Mouse (Mus musculus) neural tube, embryonic 13.5 days (tissue): ENCODE measurements around the gene Fgfr2. TPM values are rescaled to one million over a fixed set of nuclear protein-coding genes. Genes with fewer than 3 reads are reported as not detected.
A peak's percentile ranks its signal among the peaks of the same experiment; 100 is the strongest.

Source experiments
- ATAC-seq: fragments of 200-750 bp; cut with Nextera tagmentation; 2 replicates; pipeline ENCODE4 v1.8.0; 2017; ENCODE audit warnings: low read depth, mild to moderate bottlenecking, moderate TSS enrichment, moderate library complexity
- H3K27ac ChIP-seq: fragments of 300-500 bp; sonication (generic); replicated peaks from 2 replicates; pipeline ENCODE4 v1.5.1; 2015; ENCODE audit warnings: moderate library complexity, mild to moderate bottlenecking, inconsistent platforms
- H3K27me3 ChIP-seq: fragments of 300-500 bp; sonication (generic); 2 replicates; pipeline ENCODE4 v1.6.1; 2015; ENCODE audit warnings: mild to moderate bottlenecking, inconsistent platforms
- H3K36me3 ChIP-seq: fragments of 300-500 bp; sonication (generic); 2 replicates; pipeline ENCODE4 v1.6.1; 2015; ENCODE audit warnings: mild to moderate bottlenecking, inconsistent platforms
- H3K4me1 ChIP-seq: fragments of 300-500 bp; sonication (generic); replicated peaks from 2 replicates; pipeline ENCODE4 v1.6.1; 2015; ENCODE audit warnings: inconsistent platforms
- H3K4me2 ChIP-seq: fragments of 300-500 bp; sonication (generic); 2 replicates; pipeline ENCODE4 v1.6.1; 2015; ENCODE audit warnings: inconsistent platforms, mild to moderate bottlenecking, moderate library complexity
- H3K4me3 ChIP-seq: fragments of 300-500 bp; sonication (generic); 2 replicates; pipeline ENCODE4 v1.5.1; 2015; ENCODE audit warnings: mild to moderate bottlenecking, inconsistent platforms
- H3K9ac ChIP-seq: fragments of 300-500 bp; sonication (generic); 2 replicates; pipeline ENCODE4 v1.6.1; 2015; ENCODE audit warnings: moderate library complexity, mild to moderate bottlenecking, inconsistent platforms
- H3K9me3 ChIP-seq: fragments of 300-500 bp; sonication (generic); 2 replicates; pipeline ENCODE4 v1.6.1; 2016; ENCODE audit warnings: inconsistent platforms
- WGBS: fragments of 180-500 bp; shearing (Covaris S2); methylation state at CpG from one replicate; pipeline ENCODE4 v1.1.7; 2015; 5-methylcytosine and 5-hydroxymethylcytosine counted together
- polyA plus RNA-seq: library from polyadenylated mRNA; unstranded; fragments of >200 nt; fragmentation: Nextera tagmentation; extraction: Ambion mirVana; gene quantifications from 2 replicates; pipeline ENCODE4 v1.2.1, GENCODE M21; 2015

Gene Fgfr2
- polyA plus RNA-seq, 1 experiment from 2014 or later = 22.9 TPM

DNA sequence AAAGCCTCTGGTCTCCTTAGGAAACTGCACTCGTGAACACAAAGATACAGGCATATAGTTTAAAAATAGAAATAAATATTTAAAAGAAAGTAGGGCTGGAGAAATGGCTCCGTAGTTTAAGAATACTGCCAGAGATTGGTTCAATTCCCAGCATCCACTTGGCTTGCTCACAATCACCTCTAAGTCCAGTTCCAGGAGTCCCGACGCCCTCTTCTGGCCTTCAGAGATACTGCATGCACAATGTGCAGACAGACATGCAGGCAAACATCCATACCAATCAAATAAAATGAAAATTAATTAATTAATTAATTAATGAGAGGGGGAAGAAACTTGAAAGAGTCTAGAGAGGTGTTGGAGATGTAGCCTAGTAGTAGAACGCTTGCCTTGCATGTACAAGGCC, 2856.1 kb downstream of the Fgfr2 start:
- Histone ChIP-seq H3K4me1 (peaks cover 67% of the 10 kb centered on the region), H3K4me2 (no peak overlapping the region)

GRCm38 (mm10) chr7:130266166-130266490, 2857.0 kb downstream of the Fgfr2 start:
- Histone ChIP-seq H3K36me3 (no peaks in the 10 kb centered on the region), H3K27me3 (no peaks in the 10 kb centered on the region; the same call in 1 of the 2 replicates), H3K4me2 (peak overlapping the region; percentile 94), H3K9ac (peak overlapping the region; percentile 84), H3K9me3 (no peaks in the 10 kb centered on the region), H3K4me3 (peak overlapping the region; percentile 72), H3K27ac (peak overlapping the region; percentile 85), H3K4me1 (peaks cover 77% of the 10 kb centered on the region)
- ATAC-seq = peak; percentile 32; the same call in 1 of the 2 replicates
- under 1% methylated on average over 38 of the region's 52 CpGs for WGBS

More for the DNA sequence above, 2856.1 kb downstream of the Fgfr2 start:
- Histone ChIP-seq H3K27ac (no peak overlapping the region), H3K27me3 (peaks cover 5% of the 10 kb centered on the region), H3K9me3 (no peaks in the 10 kb centered on the region), H3K9ac (no peak overlapping the region), H3K4me3 (no peak overlapping the region), H3K36me3 (no peaks in the 10 kb centered on the region)
- no peak for ATAC-seq
- 37% methylated on average over 5 of the region's 5 CpGs for WGBS

GRCm38 (mm10) chr7:130265319-130266165, 2857.6 kb downstream of the Fgfr2 start:
- Histone ChIP-seq H3K4me3 (peak overlapping the region; percentile 72), H3K27ac (peak overlapping the region; percentile 85), H3K4me1 (peaks cover 83% of the 10 kb centered on the region), H3K4me2 (peak overlapping the region; percentile 94), H3K27me3 (peaks cover 4% of the 10 kb centered on the region; the same call in 1 of the 2 replicates), H3K9ac (peak overlapping the region; percentile 84), H3K9me3 (no peaks in the 10 kb centered on the region), H3K36me3 (no peaks in the 10 kb centered on the region)
- under 1% methylated on average over 58 of the region's 58 CpGs for WGBS
- peak; percentile 33; the same call in 1 of the 2 replicates for ATAC-seq

GRCm38 (mm10) chr7:130264616-130265318, 2858.4 kb downstream of the Fgfr2 start:
- ATAC-seq = peak; percentile 61

DNA sequence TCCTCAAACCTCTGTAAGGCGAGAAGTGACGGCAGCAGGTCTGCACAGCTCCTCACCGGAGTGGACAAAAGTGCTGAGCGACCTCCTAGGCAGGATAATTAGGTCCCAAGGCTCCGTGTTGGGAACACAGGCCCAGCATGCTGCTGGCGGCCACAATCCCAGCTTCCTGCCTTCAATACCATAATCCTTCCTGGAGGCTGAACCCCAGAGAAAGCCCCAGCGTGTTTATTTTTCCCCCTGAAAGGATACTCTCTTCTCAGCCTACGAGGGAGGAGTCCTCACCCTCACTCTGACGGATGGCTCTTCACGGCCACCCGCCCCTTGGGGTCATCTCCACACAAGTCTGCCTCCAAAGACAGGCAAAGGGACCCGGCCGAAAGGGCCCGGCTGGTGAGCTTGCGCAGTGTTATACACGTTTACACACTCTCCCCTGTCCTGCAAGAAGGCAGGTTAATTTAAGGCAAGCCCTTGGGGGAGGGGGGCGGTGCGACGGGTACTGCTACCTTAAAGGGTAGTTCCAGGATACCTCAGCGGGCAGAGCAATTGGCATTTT, 2859.3 kb downstream of the Fgfr2 start:
- H3K9ac ChIP-seq = peak overlapping the region; percentile 84
- ATAC-seq = peak; percentile 8; the same call in 1 of the 2 replicates
- WGBS = 1% methylated on average over 20 of the region's 20 CpGs
- no peaks in the 10 kb centered on the region for H3K9me3 ChIP-seq
- peak overlapping the region; percentile 72 for H3K4me3 ChIP-seq
- H3K36me3 ChIP-seq = no peaks in the 10 kb centered on the region
- peak overlapping the region; percentile 94 for H3K4me2 ChIP-seq
- H3K27me3 ChIP-seq = 0 out of 2 replicates have a peak, but pooled peaks cover 5% of the 10 kb centered on the region
- peak overlapping the region; percentile 57 for H3K27ac ChIP-seq
- H3K4me1 ChIP-seq = peaks cover 86% of the 10 kb centered on the region

More at GRCm38 (mm10) chr7:130264616-130265318, 2858.4 kb downstream of the Fgfr2 start:
- H3K36me3 ChIP-seq = no peaks in the 10 kb centered on the region
- H3K27me3 ChIP-seq = 0 out of 2 replicates have a peak, but pooled peaks cover 5% of the 10 kb centered on the region
- peak overlapping the region; percentile 94 for H3K4me2 ChIP-seq
- no peaks in the 10 kb centered on the region for H3K9me3 ChIP-seq
- peaks cover 86% of the 10 kb centered on the region for H3K4me1 ChIP-seq
- peak overlapping the region; percentile 85 for H3K27ac ChIP-seq
- WGBS = under 1% methylated on average over 41 of the region's 41 CpGs
- H3K9ac ChIP-seq = peak overlapping the region; percentile 84
- peak overlapping the region; percentile 72 for H3K4me3 ChIP-seq

DNA sequence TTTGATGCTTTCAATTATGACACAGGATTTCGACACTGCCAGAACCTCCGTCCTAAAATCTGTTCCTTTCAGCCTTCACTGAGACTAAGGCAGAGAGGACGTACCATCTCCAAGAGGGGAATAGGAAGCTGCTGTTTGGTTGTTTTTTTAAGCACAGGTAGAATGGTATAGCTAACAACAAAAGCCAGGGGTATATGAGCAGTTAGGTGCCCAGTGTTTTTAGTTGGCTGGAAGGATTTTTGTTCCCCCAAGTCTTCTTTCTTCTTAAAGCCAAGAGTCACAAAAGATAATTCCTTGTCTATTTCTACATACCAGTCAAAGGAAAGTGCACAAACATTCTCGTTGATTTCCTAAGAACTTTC, 2859.9 kb downstream of the Fgfr2 start:
- no peak overlapping the region for H3K27ac ChIP-seq
- 16% methylated on average over 4 of the region's 4 CpGs for WGBS
- H3K9me3 ChIP-seq = no peaks in the 10 kb centered on the region
- peak overlapping the region; percentile 84 for H3K9ac ChIP-seq
- H3K4me3 ChIP-seq = peak overlapping the region; percentile 72
- 0 out of 2 replicates have a peak, but pooled peaks cover 5% of the 10 kb centered on the region for H3K27me3 ChIP-seq
- peaks cover 86% of the 10 kb centered on the region for H3K4me1 ChIP-seq
- H3K36me3 ChIP-seq = no peaks in the 10 kb centered on the region
- ATAC-seq = no peak
- H3K4me2 ChIP-seq = peak overlapping the region; percentile 94

DNA sequence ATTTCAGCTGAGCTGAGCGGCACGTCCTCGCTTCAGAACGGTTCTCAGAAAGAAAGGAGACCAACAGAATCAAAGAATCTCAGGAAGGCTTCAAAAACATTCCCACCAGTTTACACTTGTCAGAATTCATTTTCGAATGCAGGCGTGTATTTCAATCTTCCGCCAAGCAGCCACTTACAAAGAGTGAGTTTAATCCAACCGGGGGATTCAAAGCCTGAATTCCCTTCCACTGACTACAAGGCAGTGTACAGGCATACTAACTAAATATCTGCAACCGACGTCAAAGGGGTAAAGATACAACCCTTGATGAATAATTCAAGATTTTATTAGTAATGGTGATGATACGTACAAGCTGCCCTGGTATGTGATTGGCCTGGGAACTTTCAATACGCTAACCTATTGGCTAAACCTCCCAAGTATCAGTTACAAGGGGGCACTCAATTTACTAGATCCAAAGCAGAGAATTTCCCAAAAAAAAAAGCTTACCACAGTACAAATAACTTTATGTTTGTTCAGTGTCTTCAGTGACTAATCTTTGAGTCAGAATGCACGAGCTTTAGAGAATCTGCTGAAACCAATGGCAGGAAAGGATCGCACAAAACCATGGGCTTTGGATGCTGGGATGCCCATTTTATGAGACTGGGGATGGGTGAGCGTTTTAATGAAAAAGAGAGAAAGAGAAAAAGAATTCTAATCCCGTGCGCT, 2860.5 kb downstream of the Fgfr2 start:
- Histone ChIP-seq H3K9ac (peak overlapping the region; percentile 84), H3K4me2 (peak overlapping the region; percentile 94), H3K27me3 (0 out of 2 replicates have a peak, but pooled peaks cover 5% of the 10 kb centered on the region), H3K4me1 (peaks cover 90% of the 10 kb centered on the region), H3K27ac (no peak overlapping the region), H3K9me3 (no peaks in the 10 kb centered on the region), H3K36me3 (no peaks in the 10 kb centered on the region), H3K4me3 (peak overlapping the region; percentile 72)
- 17% methylated on average over 17 of the region's 17 CpGs for WGBS
- ATAC-seq = no peak

DNA sequence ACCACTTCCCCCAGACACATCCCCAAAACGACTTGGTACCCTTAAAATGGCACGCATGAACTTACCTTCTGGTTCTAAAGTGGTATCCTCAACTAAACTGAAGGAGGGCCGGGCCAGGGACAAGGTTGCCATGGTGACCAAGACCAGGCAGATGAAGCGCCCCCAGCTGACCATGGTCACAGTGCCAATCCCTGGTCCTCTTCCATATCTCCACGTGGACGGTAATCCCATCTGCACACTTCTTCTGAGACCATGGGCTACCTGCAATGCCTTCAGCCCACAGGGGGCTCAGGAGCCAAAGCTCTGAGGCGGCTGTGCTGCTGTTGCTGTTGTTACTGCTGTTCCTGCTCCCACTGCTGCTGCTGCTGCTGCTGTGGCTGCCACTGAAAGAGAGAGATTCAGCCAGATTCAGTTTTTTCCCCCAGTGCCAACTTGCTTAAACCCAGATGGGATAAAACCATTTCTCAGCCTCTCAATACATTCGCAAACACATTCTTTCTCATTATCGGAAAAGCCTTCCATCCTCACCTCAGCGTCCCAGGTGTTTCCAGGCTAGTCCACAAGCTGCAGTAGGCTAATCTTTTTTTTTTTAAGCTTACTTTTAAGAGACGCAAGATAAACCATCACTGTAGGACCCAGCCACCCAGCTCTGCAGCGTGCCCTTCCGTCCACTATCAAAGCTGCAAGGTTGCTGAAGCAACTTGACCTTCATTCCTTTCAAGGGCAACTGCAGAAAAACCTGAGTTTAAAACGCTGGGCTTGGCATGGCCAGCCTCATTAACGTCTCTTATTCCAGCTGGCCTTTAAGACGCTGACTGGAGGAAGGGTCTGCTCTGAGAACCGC, 2861.2 kb downstream of the Fgfr2 start:
- peaks cover 97% of the 10 kb centered on the region for H3K4me1 ChIP-seq
- 28% methylated on average over 17 of the region's 17 CpGs for WGBS
- no peaks in the 10 kb centered on the region for H3K36me3 ChIP-seq
- H3K4me2 ChIP-seq = peak overlapping the region; percentile 94
- ATAC-seq = no peak
- no peaks in the 10 kb centered on the region for H3K9me3 ChIP-seq
- H3K4me3 ChIP-seq = peak overlapping the region; percentile 72
- 0 out of 2 replicates have a peak, but pooled peaks cover 5% of the 10 kb centered on the region for H3K27me3 ChIP-seq
- H3K27ac ChIP-seq = no peak overlapping the region
- H3K9ac ChIP-seq = peak overlapping the region; percentile 84

DNA sequence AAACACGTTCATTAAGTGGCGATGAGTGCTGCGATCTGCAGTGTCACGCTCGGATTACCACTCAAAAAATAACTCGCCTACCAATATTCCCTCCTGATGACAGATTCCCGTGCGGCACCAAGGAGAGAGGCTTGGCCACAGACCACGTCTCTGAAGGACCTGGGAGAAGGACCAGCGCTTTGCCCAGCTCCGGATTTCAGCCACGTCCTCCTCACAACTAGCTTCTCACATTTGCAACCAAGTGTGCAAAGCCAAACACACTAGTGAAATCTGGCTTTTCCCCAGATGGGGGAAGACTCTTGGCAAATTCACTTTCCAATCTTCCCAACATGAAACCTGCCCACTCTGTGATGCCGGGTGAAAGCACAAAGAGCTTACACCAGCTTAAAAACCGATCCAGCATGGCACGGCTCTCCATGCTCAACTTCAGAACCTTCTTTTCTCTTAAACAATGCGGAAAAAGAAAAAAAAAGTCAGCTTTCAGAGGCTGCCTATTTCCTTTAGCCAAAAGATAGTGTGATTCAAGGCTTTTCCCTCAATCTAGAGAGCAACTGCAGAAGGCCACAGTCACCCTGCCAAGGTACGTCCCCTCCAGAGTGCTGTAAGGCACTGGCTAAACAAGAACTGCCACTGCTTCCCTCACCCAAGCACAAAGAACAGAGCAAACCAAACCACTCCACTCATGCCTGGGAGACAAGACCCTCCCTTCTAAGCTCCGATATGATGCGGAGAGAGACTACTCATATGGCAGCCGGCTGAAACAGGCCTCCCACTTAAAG, 2862.1 kb downstream of the Fgfr2 start:
- Histone ChIP-seq H3K36me3 (no peaks in the 10 kb centered on the region), H3K27ac (no peak overlapping the region), H3K27me3 (0 out of 2 replicates have a peak, but pooled peaks cover 5% of the 10 kb centered on the region), H3K9me3 (no peaks in the 10 kb centered on the region), H3K4me2 (peak overlapping the region; percentile 94), H3K4me3 (peak overlapping the region; percentile 72), H3K4me1 (peaks cover 91% of the 10 kb centered on the region), H3K9ac (peak overlapping the region; percentile 84)
- WGBS = 57% methylated on average over 20 of the region's 20 CpGs
- no peak for ATAC-seq

DNA sequence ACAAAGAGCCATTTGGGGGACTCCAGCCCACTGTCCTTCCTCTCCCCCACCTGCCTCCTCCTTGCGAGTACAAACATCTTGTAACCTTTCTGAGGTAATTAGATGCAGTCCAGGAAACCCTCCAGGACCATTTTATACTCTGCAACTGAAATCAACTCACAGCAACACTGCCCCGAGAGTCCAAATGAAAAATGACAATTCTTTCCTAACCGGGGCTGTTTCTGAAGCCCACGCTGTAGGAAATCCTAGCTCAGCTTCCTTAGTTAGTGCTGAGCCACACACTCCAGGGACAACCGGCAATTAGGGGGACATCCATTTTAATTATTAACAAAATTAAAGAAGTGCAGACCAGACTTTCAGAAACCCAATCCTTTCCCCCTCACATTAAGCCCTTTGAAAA, 2863.1 kb downstream of the Fgfr2 start:
- Histone ChIP-seq H3K4me1 (peaks cover 82% of the 10 kb centered on the region), H3K36me3 (no peaks in the 10 kb centered on the region), H3K27me3 (0 out of 2 replicates have a peak, but pooled peaks cover 5% of the 10 kb centered on the region), H3K4me2 (peak overlapping the region; percentile 94), H3K9ac (peak overlapping the region; percentile 34; the same call in 1 of the 2 replicates), H3K4me3 (peak overlapping the region; percentile 72; the same call in 1 of the 2 replicates), H3K27ac (no peak overlapping the region), H3K9me3 (no peaks in the 10 kb centered on the region)
- ATAC-seq = no peak
- WGBS = 15% methylated on average over 5 of the region's 5 CpGs
